Mouse (Mus musculus) kidney, postnatal 14 days (tissue): Measurements from ENCODE around the gene B3galnt1.
"Not testable (repeated sequence)": the region's sequence is repeated elsewhere in the genome, so short reads cannot be mapped to it uniquely, and the experiment has no call there.

Experiments used
- DNase-seq: peaks from one replicate; pipeline ENCODE4 v3.0.0; 2022; ENCODE audit warnings: mixed read lengths

The B3galnt1 gene

DNA sequence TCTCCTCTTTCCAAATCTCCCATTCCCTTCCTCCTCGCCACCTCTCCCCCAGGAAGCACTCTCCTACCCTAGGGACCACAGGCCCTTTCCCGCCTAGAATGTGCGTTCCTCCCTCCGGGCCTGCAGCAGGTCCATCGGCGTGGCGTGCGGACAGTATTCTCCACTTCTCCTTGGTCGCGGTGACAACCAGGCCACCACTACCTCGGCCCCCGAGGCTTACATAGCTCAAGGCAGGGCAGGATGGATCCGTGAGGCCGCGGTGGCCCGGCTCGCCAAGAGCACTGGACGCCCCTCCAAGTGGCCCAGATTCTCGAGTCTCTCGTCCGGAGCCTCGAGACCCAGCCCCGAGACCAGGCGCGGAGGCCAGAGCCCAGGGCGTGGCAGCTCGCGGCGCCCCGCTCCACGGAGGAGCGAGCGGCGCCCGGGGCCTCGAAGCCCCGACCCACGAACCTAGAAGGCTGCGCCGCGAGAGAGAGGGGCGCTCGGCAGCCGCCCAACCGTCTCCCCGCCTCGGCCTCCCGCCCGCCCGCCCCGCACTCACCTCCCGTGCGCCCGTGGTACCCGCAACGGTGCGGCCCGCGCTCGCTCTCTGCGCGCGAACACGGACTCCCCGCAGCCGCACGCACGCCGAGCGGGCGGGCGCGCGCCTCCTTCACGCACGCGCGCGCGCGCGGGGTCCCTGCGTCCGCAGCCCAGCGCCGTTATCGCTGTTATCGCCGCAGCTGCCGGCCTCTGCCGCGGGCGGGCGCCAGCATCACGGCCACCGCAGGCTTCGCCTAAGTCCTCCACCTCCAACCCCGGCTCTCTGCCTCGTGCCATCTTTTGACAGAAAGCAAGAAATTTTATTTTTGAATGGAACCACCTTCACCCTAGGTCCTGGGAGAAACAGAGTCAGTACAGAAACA, at the start of gene B3galnt1:
Gene B3galnt1 (minus strand): TSS at position 700 of the 905 bp plus-strand sequence.
- DNase-seq: peak; percentile 72

DNA sequence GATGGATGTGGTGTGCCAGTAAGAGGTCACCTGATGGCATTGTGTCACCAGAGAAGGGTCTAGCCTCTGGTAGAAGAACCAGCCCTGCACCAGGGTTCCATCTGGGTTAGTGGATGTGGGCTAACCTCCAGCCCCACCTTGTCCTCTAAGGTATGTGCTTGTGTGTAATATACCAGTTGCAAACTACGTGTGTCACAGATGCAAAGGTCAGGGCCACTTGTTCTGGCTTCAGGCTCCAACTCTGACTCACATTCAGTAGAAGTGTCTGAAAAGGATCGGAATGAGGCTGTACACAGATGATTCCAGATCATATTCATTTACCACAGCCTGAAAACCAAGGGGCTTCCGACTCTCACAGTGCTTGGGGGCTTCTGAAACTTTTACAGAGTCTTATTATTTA, 35.8 kb upstream of the B3galnt1 start:
- DNase-seq: no peak

DNA sequence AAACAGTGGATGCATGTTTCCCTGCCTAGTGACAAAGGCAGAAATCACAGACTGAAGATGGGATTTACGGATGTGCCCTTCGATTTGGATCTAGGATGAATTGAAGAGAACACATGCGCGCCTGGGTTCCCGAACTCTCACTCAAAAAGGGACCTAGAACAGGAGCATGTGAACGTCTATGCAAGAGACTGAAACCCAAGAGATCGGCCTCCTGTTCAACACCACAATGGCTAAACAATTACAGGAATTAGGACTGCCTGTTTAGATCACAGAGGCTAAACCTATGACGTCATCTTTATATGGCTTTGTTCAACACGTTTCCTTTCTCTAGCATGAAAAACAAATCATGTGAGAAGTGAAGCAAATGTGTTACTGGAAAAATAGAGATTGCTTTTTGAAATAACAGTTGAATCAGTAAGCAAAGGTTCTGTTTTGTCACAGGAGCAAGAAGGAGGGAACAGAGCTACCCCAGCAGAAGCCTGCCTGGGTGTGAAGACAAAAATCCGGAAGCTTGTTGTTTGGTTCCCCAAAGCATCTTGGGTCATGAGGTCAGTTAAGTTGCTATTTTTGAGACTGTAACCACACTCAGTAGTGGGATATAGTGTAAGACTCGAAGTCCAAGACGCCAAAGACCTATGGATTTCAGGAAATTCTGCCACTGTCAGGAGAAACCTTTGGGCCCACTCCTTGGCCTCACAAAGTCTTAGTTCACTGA, 35.1 kb upstream of the B3galnt1 start:
- no peak for DNase-seq

DNA sequence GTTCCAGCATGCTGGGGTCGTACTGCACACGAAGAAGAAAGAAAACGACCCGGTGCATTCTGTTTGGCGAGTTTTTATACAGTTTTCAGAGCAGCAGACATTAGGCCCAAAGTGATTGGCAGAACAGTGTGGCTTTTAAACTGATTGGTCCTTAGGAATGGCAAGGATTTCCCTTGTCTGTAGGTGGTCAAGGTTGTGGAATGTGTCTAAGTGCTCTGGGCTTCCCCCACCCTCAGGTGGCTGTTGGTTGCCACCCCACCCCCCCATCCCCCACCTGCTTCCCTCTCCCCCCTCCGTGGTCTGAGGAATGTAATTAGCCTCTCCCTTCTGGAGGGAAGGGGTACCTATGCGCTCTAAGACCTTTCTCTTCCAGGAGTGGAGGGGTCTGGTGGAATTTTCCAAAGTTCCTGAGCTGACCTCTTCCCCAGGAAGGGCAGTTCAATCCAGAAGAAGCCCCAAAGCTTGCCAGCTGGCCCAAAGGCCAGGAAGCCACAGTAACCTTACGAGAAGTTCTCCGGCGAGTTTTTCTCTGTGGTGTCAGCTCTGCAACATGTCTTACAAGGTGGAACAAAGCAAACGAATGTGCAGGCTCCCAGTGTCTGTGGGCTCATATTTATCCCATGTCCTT, 28.3 kb upstream of the B3galnt1 start:
- DNase-seq: peak; percentile 5

DNA sequence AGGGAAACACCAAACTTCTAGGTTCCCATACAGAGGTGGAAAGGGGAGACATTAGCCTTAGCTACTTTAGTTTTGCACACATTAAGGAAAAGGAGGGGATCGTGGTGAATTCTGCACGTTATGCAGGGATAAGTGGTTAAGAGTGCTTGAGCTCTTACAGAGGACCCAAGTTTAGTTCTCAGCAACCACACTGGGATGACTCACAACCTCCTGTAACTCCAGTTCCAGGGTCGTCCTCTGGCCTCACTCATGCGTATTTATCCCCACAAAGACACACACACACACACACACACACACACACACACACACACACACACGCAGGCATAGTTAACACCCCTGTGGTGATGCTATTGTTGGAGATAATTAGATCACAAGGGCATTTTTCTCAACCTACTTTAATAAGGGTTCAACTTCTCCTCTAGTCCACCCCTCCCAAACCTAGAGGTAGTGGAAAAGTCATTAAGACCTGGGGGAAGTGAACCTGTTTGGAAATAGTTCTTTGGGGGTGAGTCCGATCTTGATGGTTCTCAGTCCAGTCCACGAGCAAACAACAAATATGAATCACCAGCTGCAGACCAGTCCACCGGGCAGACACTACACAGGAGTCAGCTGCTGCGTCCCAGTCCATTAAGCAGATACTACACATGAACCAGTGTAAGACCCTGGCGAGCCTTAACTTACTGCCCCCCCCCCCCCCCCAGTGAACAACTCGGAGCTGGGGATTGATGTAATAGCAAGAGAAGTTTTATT, 27.6 kb upstream of the B3galnt1 start:
- DNase-seq: no peak

DNA sequence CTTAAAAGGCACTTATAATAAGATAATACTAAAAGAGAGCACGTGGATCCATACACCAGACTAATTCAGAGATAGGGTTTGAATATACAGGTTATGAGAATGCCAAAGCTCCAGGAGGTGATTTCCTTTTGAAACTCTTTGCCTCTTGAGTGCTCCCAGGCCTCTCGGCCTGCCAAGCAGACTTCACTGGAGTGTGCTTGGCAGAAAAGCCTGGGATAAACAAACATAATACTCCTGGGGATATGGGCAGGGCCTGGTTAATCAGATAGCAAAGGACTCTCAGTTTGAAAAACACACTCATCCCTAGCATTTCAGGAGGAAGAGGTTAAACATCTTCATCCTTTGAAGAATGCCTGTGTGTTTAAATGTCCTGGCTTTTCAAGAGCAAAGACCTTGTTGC, 25.4 kb upstream of the B3galnt1 start:
- no peak for DNase-seq

DNA sequence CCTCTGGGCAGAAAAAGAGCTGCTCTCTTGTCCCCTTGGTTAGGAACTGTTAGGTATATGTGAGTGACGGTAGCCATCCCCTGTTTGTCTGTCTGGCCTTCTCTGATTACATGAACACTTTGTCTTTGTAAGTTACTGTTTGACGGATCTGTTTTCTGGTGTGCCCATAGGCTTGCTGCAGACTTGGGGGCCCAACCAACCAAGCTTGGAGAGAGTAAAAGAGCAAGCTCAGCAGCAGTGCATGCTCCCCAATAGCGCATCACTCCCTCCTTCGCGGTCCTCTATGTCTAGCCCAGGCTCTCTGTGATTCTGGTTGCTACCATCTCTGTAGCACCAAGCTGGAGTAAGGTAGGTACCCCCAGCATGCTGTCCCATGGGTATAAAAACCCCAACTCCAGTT, 9.1 kb upstream of the B3galnt1 start:
- peak; percentile 20 for DNase-seq

DNA sequence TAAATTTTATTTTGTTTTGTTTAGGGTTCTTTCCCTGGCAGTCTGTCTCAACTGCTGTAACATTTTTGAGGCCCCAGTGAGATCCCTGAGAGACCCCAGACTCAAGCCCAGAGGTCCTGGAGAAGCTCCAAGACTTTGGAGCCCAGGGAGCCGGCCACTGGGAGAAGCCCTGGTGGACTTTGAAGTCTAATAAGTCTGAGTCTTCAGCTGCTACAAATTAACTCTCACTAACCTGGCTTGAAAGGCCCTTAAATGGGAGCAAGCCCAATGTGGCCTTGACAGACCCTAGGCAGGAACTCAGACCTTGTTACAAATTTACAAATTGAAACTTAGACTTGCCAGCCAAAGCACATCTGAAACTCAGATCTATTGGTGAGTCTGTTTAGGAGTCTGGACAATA, 8.7 kb upstream of the B3galnt1 start:
- peak; percentile 63 for DNase-seq

DNA sequence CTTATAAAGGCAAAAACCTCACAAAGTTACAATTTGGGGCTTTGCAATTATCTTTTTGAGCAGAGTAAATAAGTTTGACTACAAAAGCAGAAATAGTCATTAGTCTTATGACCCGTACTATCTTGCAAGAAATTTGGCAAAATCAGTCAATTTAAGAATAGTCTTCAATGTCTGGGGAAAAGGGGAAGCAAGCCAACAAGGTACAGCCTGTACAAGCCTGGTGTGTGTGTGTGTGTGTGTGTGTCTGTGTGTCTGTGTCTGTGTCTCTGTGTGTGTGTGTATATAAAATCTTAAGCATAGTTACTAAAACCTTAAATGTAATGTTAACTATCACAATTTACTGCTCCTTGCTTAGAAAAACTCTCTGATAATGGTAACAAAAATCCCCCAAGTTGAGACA, 8.2 kb upstream of the B3galnt1 start:
- DNase-seq: no peak

DNA sequence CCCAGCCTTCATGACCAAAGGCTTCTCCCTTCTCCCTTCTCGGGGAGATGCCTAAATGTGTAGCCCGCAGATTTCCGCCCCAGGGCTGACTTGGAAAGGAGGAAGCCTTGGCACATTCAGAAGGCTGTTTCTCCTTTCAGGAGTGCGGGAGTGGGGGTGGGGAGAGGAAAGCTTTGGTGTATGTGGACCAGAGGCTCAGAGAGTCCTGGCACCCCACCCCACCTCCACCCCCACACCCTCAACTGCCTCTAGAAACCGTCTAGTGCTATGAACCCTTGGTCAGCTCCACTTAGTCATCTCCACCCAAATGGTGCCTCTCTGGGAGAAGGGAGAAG, 373 bp upstream of the B3galnt1 start:
- no peak for DNase-seq

DNA sequence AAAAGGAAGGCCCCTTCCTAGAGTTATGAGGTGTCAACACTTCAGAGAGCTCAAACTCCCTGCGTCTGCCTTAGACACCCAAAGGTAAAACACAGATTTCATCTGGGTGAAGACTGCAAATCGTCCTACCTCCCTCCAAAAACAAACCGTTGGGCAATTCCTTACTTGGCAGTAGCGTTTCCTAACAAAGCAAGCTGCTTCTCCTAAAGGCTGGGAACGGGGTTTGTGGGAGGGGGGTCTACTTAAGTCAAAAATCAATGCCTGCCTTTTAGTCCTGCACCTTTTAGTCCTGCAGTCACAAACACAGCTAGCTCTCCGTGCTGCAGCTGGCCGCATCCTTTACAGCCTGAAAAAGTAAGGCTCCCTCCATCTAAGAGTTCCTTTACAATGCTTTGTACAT, 944 bp downstream of the B3galnt1 start:
- no peak for DNase-seq

DNA sequence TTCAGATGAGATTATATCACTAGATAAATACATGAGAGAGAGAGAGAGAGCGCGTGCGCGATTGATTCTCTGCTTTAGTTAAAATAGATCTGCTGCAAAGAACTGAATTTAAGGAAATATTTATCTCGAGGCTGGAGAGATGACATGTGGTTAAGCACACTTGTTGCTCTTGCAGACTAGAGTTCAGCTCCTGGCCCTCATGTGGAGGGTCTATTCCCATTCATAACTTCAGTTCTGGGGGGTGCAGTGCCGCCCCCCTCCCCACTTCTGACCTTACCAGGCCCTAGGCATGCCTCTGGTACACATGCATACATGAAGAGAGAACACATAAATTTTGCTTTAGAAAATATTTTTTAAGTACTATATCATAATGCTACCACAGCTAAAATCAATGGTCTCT, 1.5 kb downstream of the B3galnt1 start:
- no peak for DNase-seq

DNA sequence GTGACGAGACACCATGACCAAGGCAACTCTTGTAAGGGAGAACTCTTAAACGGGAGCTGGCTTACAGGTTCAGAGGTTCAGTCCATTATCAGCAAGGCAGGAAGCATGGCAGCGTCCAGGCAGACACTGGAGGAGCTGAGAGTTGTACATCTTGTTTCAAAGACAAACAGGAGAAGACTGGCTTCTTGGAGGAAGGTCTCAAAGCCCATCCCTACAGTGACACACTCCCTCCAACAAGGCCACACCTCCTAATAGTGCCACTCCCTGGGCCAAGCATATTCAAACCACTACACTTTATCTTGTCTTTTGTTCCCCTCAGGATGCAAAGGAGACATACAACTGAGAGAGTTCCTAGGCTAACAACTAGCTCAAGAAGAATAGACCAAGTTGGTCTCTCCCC, 2.6 kb downstream of the B3galnt1 start:
- no peak for DNase-seq

DNA sequence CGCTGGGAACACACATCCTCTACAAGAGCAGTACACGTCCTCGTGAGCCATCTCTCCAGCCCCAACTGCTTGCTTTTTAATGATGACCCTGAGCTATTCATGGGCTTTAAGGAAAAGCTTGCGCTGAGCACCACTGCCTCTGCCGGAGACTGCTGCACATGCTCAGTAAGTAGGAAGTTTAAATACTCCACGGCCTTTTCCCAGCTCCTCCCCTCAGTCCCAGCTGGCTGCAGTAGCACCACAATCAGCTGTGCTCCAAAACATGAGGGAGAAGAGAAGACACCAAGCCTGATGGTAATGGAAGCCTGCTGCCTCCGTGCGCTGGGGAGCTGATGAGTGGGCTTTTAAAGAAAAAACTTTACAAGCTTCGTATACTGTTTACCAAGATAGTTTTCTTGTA, 4.7 kb downstream of the B3galnt1 start:
- DNase-seq: no peak

DNA sequence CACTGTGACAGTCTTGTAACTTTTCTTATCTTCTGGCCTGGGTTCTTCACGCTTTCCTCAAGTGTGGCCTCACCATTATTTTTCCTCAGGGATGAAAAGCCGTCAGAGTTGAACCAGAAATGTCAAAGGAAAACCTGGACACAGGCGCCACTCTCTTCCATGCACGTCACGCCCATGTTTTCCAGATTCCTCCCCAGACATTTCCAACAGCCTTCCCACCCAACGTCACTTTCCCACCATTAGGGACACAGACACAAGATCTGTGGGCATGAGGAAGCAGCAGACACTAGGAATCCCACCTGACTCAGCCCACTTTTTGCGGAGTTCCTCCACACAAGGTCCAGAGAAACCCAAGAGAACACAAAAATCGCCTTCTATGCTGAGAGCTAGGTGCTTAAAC, 5.3 kb downstream of the B3galnt1 start:
- no peak for DNase-seq

DNA sequence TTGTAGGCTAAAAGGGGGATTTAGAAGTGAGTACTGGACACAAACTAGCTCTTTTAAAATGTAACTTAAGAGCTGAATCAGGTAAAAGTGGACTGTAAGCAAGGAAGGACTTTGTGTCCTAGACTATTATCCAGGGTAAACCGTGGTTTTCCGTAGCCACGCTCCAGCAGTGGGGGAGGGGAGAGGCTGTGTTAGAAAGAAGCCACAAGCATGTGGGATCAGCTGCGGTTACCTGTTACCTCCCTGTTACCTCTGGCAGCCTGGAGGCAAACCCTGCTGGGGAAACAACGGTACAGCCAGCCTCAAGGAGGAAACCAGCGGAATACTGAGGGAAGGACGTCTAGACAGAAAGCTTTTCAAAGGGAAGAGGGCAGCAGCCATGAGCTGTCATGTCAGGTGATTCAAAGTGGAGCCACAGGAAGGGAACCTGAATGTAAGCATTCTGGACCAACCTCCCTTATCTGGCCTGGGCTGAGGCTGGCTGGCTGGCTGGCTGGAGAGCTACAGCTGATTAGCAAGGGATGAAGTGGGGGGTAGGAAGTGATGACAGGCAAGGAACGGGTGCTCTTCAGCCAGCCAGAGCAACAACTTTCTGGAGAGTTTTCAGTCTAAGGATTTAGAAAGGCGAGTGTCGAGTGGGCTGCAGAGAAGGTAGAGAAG, 10.5 kb downstream of the B3galnt1 start:
- DNase-seq: peak; percentile 76

DNA sequence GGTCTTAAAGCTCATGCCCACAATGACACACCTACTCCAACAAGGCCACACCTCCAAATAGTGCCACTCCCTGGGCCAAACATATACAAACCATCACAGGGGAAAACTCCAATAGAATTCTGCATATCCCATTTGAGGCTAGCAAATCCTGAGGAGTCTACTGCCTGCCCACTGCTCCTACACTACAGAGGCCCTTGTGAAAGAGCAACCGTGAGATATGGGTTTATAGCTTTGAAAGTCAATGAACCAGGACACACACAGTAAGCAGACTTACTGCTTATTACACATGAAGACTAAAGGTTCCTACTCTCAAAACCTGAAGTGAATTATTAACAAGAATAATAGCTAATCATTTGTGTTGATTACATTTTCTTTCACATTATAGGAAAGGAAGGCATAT, 15.0 kb downstream of the B3galnt1 start:
- DNase-seq: no peak

DNA sequence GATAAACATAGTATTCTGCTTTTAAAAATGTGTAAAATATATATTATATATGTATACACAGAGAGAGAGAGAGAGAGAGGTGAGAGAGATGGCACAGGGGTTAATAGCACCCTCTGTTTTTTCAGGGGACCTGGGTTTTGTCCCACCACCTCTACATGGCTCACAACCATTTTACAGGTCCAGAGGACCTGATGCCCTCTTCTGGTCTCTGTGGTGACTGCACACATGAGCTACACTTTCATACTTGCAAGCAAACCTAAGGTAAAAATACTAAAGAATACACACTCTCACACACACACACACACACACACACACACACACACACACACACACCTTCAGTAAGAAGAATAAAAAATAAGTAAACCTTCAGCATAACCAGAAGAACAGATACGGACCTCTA, 20.0 kb downstream of the B3galnt1 start:
- DNase-seq: no peak

DNA sequence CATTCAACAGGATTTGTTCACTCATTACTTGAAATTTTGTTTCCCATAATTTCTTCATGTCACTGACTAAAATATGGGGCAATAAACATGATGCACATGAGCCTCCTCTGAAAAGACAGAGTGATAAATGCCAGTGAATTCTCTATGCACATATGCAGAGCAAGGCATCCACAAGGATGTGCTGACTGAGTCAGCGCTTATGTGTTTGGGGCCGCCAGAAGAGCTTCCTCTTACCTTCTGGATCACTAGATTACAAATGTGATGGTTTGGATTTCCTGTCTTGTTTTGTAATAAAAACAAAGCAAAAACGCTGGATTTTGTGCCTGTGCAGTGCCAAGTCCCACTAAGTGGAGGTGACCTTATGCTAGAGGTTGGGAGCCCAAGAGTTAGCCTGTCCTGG, 22.0 kb downstream of the B3galnt1 start:
- no peak for DNase-seq

DNA sequence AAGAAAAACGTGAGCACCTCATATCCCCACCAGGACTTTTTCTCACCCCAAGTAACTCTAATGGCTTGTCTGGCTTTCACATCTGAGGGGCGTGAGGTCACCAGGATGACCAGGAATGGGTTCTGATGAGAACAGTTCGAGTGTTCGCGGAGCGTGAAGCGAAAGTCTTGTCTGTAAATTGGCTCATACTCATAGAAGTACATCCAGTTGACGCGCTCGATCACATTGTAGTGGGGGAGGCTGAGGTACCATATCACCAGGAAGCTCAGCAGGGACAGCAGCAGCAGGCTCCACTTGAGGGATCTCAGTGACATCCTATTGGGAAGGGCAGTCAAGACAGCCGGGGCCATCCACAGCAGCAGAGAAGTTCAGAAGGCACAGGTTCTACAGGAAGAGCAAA, 23.2 kb downstream of the B3galnt1 start:
- DNase-seq: no peak

DNA sequence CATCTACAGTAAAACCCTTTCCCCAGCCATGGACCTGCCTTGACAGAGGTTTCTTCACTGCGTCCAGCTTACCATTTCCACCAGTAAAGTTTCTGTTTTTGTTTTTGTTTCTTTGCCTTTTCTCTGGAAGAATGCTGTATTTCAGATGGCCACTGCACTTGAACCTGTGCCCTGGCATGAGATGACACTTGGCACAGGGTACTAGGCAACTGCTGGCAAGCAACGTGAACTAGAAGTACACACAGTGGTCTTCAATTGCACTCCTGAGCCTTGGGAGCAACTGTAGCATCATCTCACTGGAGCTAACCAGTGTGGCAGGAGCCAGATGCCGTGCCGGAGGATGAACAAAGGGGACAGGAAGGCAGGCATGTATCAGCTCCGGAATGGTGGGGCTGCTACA, 26.2 kb downstream of the B3galnt1 start:
- DNase-seq: no peak

DNA sequence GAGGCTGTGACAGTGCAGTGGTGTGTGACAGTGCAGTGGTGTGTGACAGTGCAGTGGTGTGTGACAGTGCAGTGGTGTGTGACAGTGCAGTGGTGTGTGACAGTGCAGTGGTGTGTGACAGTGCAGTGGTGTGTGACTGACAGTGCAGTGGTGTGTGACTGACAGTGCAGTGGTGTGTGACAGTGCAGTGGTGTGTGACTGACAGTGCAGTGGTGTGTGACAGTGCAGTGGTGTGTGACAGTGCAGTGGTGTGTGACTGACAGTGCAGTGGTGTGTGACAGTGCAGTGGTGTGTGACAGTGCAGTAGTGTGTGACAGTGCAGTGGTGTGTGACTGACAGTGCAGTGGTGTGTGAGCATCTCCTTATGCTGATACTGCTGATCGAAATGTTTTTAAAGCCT, 33.2 kb downstream of the B3galnt1 start:
- not testable (repeated sequence) for DNase-seq

DNA sequence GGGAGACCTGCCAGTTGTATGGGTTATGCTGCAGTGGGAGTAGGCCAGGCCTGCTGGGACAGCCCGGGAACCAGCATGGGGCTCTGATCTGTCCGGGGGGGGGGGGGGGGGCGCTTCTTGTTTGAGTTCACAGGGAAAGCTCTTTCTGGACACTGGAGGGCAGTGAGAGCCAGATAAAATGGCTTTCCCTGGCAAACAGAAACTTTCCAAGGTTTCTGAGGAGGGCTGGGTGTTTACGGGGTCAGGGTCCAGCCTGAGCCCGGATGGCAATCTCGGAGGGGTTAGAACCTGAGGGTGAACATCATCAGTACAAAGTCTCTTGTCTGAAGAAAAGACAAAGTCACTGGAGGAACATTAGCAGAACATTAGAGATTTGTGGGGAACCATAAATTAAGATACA, 35.4 kb downstream of the B3galnt1 start:
- peak; percentile 43 for DNase-seq
